Mouse (Mus musculus): ENCODE results near the gene Pnpla5.
A peak's percentile ranks its signal among the peaks of the same experiment; 100 is the strongest.
"Not testable (repeated sequence)": the region's sequence is repeated elsewhere in the genome, so short reads cannot be mapped to it uniquely, and the experiment has no call there.

Pnpla5 gene

DNA sequence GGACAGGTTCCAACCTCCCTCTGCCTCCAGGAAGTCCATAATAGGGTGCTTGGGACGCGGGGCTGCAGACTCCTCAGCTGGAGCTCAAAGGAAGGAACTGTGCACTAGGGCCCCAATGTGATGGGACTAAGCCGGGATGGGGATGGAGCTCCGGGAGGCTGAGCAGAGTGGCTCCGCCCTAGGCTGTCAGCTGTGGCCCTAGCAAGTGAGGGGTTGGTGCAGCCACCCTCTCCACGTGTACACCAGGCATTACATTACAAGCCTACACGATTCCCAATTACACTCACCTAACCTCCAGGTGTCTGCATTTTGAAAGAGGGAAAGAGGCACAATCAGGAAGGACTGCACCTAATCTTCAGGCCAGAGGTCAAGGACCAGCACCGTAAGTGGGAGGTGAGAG, at the start of gene Pnpla5:
TSS of gene Pnpla5 (minus strand) at position 101 of the 400 bp plus-strand sequence.
- no peak for DNase-seq (ENCODE audit: low spot score in 2 of 2)

- DNase-seq (ENCODE audit: low spot score in 2 of 2), result no peak
Observed at GRCm38 (mm10) chr15:84171166-84171565, 48.2 kb upstream of the Pnpla5 start.

- no peak for DNase-seq (ENCODE audit: low spot score in 2 of 2)
Observed at GRCm38 (mm10) chr15:84169511-84169910, 46.5 kb upstream of the Pnpla5 start.

- peak; percentile 8 to 28 for DNase-seq (ENCODE audit: low spot score in 2 of 2)
Observed at GRCm38 (mm10) chr15:84168170-84169161, 45.5 kb upstream of the Pnpla5 start.

GRCm38 (mm10) chr15:84167600-84167999, 44.6 kb upstream of the Pnpla5 start, which contains the start of gene Pnpla3:
Gene Pnpla3 (plus strand): TSS chr15:84167837.
- peak; percentile 60 to 62 for DNase-seq (ENCODE audit: low spot score in 2 of 2)

DNA sequence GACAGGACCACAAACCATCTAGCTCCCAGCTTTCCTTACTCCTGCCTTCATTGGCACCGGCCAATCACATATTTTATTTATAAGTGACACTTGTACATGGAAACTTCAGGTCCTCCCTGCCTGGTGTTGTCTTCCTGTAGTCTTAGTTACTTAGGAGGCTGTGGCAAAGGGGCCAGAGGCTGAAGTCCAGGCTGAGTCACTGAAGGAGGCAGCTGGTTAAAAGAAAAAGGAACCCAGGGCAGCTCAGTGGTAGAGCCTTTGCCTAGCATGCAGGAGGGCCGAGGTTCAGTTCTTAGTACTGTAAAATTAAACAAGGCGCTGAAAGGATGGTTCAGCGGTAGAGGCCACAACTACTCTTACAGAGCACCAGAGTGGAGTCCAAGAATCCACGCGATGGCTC, 43.8 kb upstream of the Pnpla5 start:
- DNase-seq (ENCODE audit: low spot score in 2 of 2), result no peak

GRCm38 (mm10) chr15:84161871-84162270, 38.9 kb upstream of the Pnpla5 start:
- no peak for DNase-seq (ENCODE audit: low spot score in 2 of 2)

DNA sequence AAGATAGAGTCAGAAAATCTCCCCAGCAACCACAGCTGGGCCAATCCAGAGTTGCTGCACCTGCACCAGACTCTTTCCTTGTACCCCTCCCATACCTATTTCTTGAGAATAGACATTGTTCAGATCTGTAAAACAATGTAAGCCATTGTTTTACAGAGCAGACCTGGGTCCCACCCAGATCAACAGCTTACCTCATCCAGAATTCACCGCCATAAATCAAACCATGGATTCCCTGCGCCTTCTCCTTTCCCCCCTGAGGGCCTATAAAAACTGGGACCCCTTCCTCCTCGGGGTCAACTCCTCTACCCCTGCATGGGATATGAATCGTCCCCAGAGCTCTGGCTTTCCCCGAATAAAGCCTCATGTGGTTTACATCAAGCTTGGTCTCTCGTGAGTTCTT, 34.6 kb upstream of the Pnpla5 start:
- not testable (repeated sequence) for DNase-seq (ENCODE audit: low spot score in 2 of 2)

GRCm38 (mm10) chr15:84156158-84156557, 33.2 kb upstream of the Pnpla5 start:
- no peak for DNase-seq (ENCODE audit: low spot score in 2 of 2)

DNA sequence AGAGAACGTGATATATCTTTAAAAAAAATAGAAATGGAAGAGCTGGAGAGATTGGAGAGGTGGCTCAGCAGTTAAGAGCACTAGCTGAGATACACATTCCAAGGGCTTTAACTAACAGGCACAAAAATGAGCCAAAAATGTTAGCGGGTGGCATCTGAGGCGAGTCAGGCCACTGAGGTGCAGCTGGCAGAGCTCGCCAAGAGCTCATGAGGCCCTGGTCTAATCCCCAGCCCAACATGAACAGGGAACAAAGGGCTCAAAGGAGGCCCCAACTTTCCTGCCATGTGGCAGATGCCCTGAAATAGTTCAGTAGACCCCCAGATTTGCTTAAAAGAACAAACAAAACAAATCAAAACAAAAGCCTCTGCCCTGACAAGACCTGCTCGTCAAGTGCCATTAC, 18.0 kb upstream of the Pnpla5 start:
- no peak for DNase-seq (ENCODE audit: low spot score in 2 of 2)

GRCm38 (mm10) chr15:84140109-84140508, 17.1 kb upstream of the Pnpla5 start:
- no peak for DNase-seq (ENCODE audit: low spot score in 2 of 2)

- DNase-seq (ENCODE audit: low spot score in 2 of 2), result no peak
Observed at GRCm38 (mm10) chr15:84139592-84140005, 16.6 kb upstream of the Pnpla5 start.

DNA sequence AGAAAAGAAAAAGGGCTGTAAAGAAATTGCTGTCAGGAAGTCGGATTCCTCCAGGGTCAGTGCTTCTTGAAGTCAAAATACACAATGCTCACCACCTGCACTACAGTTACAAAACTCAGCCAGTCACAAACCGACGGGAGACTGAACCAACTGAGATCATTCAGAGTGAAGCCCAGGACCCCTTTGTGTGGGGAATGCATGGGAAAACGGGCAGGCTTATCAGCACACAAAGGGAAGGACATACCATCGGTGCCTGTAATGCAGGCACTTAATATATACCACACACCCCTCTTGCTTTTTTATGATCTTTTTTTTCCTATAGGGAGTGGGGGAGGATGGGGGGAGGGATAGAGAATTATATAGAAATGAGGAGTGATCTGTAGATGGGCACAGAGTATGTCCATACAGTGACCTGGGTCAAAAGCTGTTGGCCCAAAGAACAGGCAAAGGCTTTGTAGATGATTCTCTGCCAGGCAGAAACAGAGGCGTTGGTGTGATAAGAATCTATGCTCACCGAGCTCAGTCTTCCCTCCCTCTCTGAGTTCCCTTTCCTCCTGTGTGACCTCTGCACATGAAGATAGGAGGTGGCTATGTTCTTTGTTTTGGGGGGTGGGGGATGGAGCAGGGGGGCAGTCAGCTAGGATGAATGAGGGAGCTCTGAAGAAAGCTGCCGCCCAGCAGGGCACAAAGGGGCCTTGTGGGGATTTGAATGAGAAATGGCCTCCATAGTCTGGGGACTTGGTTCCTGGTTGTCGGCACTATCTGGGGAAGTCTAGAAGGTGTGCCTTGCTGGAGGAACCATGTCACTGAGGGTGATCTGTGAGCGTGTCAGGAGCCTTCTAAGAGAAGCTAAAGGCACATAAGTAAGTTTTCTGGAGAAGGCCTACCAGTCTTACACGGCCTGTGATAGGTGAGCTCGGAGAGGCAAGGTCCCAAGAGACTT, 13.8 kb upstream of the Pnpla5 start:
- DNase-seq (ENCODE audit: low spot score in 2 of 2), result no peak

GRCm38 (mm10) chr15:84135472-84135871, 12.5 kb upstream of the Pnpla5 start:
- peak in 1 of 2 experiments; percentile 16 for DNase-seq (ENCODE audit: low spot score in 2 of 2)

DNA sequence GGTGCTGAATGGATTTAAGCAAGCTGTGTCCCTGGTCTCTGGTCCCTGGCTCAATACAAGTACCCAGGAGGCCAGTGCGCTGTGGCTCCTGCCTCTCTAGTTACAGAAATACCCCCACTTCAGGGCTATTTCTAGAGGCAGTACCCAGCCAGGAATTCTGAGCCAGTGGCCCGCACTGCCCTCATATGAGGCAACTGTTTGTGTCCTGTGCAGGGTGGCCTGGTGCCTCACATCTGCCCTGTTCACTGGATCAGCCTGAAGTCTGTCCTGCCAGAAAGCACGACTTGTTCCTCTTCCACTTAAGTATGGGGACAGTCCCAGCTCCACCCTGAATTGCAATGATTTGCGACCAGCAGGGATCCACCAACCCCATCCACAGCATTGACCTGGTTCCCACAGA, 10.5 kb upstream of the Pnpla5 start:
- no peak for DNase-seq (ENCODE audit: low spot score in 2 of 2)

DNA sequence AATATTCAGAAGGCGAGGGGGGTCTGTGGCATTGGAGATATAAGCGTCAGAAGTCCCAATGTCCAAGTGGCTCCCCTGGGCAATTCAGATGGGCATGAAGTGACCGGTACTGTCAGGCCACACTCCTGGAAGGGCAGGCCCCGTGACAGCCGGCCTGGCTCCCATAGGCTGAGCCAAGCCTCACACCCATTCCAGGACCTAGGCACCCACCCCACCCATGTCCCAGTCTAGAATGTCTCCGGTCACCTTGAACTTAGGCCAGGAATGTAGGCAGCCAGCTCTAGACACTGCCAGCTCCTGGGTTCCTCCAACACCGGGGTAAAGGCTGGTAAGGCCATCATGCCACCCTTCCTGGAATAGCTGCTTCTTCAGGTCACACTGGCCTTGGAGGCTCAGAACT, 9.0 kb upstream of the Pnpla5 start:
- DNase-seq (ENCODE audit: low spot score in 2 of 2), result no peak

DNA sequence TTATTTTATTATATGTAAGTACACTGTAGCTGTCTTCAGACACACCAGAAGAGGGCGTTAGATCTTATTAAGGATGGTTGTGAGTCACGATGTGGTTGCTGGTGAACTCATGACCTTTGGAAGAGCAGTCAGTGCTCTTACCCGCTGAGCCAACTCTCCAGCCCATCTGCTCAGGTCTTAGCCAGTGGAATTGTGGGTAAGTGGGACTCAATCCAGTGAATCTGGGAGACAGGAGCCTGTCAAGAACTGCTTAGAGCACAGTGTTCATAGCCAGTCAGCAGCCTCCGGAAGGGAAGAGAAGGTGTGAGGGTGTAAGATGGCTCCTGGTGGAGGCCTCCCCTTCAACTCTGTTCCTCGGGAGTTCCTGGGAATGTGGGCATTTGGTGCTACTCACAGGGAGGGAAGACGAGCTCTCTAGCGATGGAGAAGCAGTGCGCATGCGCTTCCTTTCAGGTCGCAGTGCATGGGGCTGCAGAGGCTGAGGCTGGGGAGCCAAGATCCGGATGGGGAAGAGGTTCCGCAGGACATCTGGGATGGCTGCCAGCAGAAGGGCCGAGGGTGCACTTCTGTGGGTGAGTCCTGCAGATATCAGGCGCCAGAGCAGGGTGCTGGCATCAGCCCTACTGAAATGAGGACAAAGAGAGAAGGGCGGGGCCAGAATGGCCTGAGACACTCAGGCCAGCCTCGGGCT, 8.3 kb upstream of the Pnpla5 start:
- DNase-seq (ENCODE audit: low spot score in 2 of 2), result no peak

GRCm38 (mm10) chr15:84126871-84127270, 3.9 kb upstream of the Pnpla5 start:
- DNase-seq (ENCODE audit: low spot score in 2 of 2), result no peak

DNA sequence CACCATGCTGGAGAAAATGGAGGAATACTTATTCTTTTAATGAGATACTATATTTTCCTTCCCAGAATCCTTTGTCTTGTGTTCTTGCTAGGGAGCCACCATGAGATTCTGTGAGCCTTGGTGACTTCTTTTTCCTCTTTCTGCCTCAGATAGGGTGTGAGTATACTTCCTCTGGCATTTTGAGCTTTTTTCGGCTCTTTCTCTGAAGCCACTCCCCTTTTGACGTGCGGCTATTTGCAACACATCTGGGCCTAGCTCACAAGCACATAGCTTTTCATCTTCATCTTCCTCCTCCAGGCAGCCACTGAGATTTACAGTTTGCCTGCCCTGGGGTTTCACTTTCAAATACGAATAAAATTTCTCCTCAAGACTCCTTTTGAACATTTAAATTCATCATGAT, 3.5 kb upstream of the Pnpla5 start:
- no peak for DNase-seq (ENCODE audit: low spot score in 2 of 2)

- DNase-seq (ENCODE audit: low spot score in 2 of 2), result no peak
Observed at GRCm38 (mm10) chr15:84124086-84124485, 1.1 kb upstream of the Pnpla5 start.

GRCm38 (mm10) chr15:84121036-84121435, 1.9 kb downstream of the Pnpla5 start:
- DNase-seq (ENCODE audit: low spot score in 2 of 2), result no peak

DNA sequence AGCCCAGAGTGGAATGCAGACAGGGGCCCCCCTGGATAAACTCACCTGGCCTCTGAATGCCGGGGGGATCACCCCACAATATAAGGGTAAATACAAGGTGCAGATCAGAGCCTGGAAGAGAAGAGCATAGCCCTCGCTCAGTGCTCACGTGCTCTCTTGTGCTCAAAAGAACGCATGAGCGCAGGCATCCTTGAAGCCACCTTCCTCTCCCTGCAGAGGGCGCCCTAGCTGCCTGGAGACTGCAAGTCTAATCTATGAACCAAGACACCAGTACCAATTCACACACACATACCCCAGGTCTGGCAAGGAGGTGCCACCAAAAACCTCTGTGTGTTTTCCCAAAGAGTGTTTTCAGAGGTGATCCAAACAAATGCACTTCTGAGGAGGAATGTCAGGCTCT, 2.4 kb downstream of the Pnpla5 start:
- no peak for DNase-seq (ENCODE audit: low spot score in 2 of 2)

Data from natural killer cell, adult 2 months (primary cell).